Mouse (Mus musculus) embryonic facial prominence, embryonic 14.5 days (tissue): ENCODE measurements around the gene Naip1. TPM values are rescaled to one million over a fixed set of nuclear protein-coding genes. Genes with fewer than 3 reads are reported as not detected.
"Not testable (repeated sequence)": the region's sequence is repeated elsewhere in the genome, so short reads cannot be mapped to it uniquely, and the experiment has no call there.

Source experiments
- ATAC-seq: fragments of 200-750 bp; cut with Nextera tagmentation; 2 replicates; pipeline ENCODE4 v1.8.0; 2017; ENCODE audit warnings: low read depth, moderate number of reproducible peaks, moderate TSS enrichment
- DNase-seq: peaks from one replicate; pipeline ENCODE4 v3.0.0-alpha.2; 2015; ENCODE audit warnings: low spot score
- H3K27ac ChIP-seq: fragments of 300-500 bp; sonication (generic); replicated peaks from 2 replicates; pipeline ENCODE4 v1.5.1; 2014; ENCODE audit warnings: low read depth, mild to moderate bottlenecking, low read length, moderate library complexity
- H3K27me3 ChIP-seq: fragments of 300-500 bp; sonication (generic); replicated peaks from 2 replicates; pipeline ENCODE4 v1.6.1; 2014; ENCODE audit warnings: low read length; ENCODE audit not compliant: control insufficient read depth, insufficient read depth
- H3K36me3 ChIP-seq: fragments of 300-500 bp; sonication (generic); 2 replicates; pipeline ENCODE4 v1.6.1; 2014; ENCODE audit warnings: low read length, mixed read lengths; ENCODE audit not compliant: control insufficient read depth, insufficient read depth
- H3K4me1 ChIP-seq: fragments of 300-500 bp; sonication (generic); 2 replicates; pipeline ENCODE4 v1.6.1; 2014; ENCODE audit warnings: antibody characterized with exemption, low read length; ENCODE audit not compliant: control insufficient read depth, insufficient read depth
- H3K4me2 ChIP-seq: fragments of 300-500 bp; sonication (generic); 2 replicates; pipeline ENCODE4 v1.6.1; 2014; ENCODE audit warnings: low read depth, mild to moderate bottlenecking, low read length, moderate library complexity, mixed read lengths
- H3K4me3 ChIP-seq: fragments of 300-500 bp; sonication (generic); 2 replicates; pipeline ENCODE4 v1.5.1; 2014; ENCODE audit warnings: low read depth, mild to moderate bottlenecking, low read length
- H3K9ac ChIP-seq: fragments of 300-500 bp; sonication (generic); 2 replicates; pipeline ENCODE4 v1.6.1; 2014; ENCODE audit warnings: low read depth, mild to moderate bottlenecking, low read length, moderate library complexity, mixed read lengths
- H3K9me3 ChIP-seq: fragments of 300-500 bp; sonication (generic); 2 replicates; pipeline ENCODE4 v1.6.1; 2016; ENCODE audit warnings: low read length; ENCODE audit not compliant: control insufficient read depth
- WGBS: fragments of 180-500 bp; shearing (Covaris S2); extraction: QIAGEN DNeasy Blood & Tissue Kit; methylation state at CpG from one replicate; pipeline ENCODE4 v1.1.7; 2014; 5-methylcytosine and 5-hydroxymethylcytosine counted together
- polyA plus RNA-seq: library from polyadenylated mRNA; unstranded; fragments of >200 nt; fragmentation: Nextera tagmentation; extraction: Ambion mirVana; gene quantifications from 2 replicates; pipeline ENCODE4 v1.2.1, GENCODE M21; 2014

Gene Naip1
- polyA plus RNA-seq, 1 experiment from 2014 or later = 0.04 TPM

- DNase-seq = no peak
- ATAC-seq = no peak
- Histone ChIP-seq H3K4me3 (no peak overlapping the region), H3K27ac (no peak overlapping the region), H3K36me3 (no peaks in the 10 kb centered on the region), H3K9ac (no peak overlapping the region), H3K27me3 (no peaks in the 10 kb centered on the region), H3K4me2 (no peak overlapping the region), H3K9me3 (peaks cover 6% of the 10 kb centered on the region; the same call in 1 of the 2 replicates), H3K4me1 (no peaks in the 10 kb centered on the region)
- WGBS = 51% methylated on average over 1 of the region's 1 CpGs
These were observed 38.2 kb downstream of the Naip1 start for GRCm38 (mm10) chr13:100414428-100414827.

GRCm38 (mm10) chr13:100409825-100410224, 42.8 kb downstream of the Naip1 start:
- H3K27ac ChIP-seq = no peak overlapping the region
- no peak overlapping the region for H3K9ac ChIP-seq
- no peak overlapping the region for H3K4me2 ChIP-seq
- WGBS = 75% methylated on average over 4 of the region's 4 CpGs
- H3K27me3 ChIP-seq = no peaks in the 10 kb centered on the region
- H3K4me1 ChIP-seq = no peaks in the 10 kb centered on the region
- ATAC-seq (no peak), DNase-seq (no peak)
- H3K9me3 ChIP-seq = peaks cover 3% of the 10 kb centered on the region; the same call in 1 of the 2 replicates
- no peak overlapping the region for H3K4me3 ChIP-seq
- no peaks in the 10 kb centered on the region for H3K36me3 ChIP-seq

DNA sequence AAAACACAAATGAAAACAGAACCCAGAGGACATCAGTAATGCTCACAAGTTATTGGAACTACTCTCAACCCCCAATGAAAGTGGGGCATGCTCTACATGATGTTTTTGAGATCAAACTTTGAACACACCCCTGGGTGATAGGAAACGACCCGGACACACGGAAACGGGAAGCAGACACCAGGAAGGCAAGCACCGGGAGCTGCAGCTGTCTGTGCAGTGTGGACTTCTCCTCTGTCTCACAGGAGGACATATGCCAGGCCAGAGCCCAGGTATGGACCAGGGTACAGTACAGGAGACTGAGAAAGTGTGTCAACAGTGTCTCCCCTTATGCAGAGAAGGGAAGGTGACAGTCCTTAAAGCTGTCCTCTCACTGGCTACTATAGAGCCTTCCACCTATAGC, 43.5 kb downstream of the Naip1 start:
- Histone ChIP-seq H3K36me3 (no peaks in the 10 kb centered on the region), H3K9ac (no peak overlapping the region)

GRCm38 (mm10) chr13:100408242-100408641, 44.4 kb downstream of the Naip1 start:
- no peak overlapping the region for H3K27ac ChIP-seq
- no peak for DNase-seq
- H3K4me3 ChIP-seq = no peak overlapping the region
- 85% methylated on average over 7 of the region's 7 CpGs for WGBS
- no peaks in the 10 kb centered on the region for H3K27me3 ChIP-seq
- H3K36me3 ChIP-seq = no peaks in the 10 kb centered on the region
- H3K4me1 ChIP-seq = no peaks in the 10 kb centered on the region
- no peak overlapping the region for H3K4me2 ChIP-seq
- H3K9me3 ChIP-seq = no peaks in the 10 kb centered on the region
- no peak overlapping the region for H3K9ac ChIP-seq
- ATAC-seq = no peak

More for the DNA sequence above, 43.5 kb downstream of the Naip1 start:
- 92% methylated on average over 5 of the region's 5 CpGs for WGBS
- no peaks in the 10 kb centered on the region for H3K9me3 ChIP-seq
- H3K27ac ChIP-seq = no peak overlapping the region
- ATAC-seq (no peak), DNase-seq (no peak)
- H3K4me1 ChIP-seq = no peaks in the 10 kb centered on the region
- no peak overlapping the region for H3K4me2 ChIP-seq
- no peak overlapping the region for H3K4me3 ChIP-seq
- no peaks in the 10 kb centered on the region for H3K27me3 ChIP-seq

DNA sequence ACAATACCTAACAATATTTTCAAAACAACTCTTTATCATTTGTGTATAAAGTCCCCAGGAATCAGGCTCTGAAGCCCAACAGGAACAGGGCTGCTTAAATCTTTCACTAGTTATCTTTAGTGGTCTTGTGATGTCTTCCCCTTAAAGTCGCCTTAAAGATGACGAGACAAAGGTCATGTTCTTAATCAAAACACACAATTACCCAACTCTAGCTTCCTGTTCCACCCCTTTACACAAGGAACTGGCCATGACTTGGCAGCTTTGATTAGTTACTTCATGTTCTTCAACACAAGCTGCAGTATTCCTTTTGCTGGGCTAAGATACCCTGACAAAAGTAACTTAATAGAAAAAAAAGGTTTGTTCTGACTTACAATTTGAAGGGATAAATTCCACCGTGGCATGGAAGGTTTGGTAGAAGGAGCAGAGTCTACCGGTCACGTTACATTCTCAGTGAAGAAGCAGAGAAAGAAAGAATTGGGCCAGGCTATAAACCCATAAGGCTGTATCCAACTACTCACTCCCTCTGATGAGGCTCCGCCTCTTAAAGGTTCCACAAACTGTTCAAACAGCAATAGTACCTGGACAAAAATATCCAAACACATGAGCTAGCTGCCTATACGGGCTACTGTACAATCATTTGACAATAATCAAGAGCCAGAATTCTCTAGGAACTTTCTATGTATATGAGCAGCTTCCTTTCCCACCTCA, 49.6 kb downstream of the Naip1 start:
- ATAC-seq, H3K4me3 ChIP-seq, H3K27me3 ChIP-seq, H3K9ac ChIP-seq, H3K4me2 ChIP-seq, H3K36me3 ChIP-seq, H3K9me3 ChIP-seq, H3K27ac ChIP-seq, DNase-seq, H3K4me1 ChIP-seq: not testable (repeated sequence)
- 75% methylated on average over 7 of the region's 7 CpGs for WGBS

DNA sequence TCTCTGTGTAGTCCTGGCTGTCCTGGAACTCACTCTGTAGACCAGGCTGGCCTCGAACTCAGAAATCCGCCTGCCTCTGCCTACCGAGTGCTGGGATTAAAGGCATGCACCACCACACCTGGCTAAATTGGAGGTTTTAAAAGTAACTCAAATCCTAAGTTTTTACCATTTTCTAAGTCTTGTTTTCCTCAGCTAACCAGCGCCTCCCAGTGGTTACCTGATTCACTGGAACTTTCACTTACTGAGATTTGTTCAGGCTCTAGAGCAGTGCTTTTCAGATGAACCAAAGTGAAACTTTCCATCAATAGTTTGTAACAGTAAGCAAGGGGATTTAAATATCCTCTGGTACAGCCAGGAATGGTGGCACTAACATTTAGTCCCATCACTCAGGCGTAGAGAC, 61.6 kb downstream of the Naip1 start:
- not testable (repeated sequence) for ATAC-seq, H3K4me2 ChIP-seq, H3K4me3 ChIP-seq, H3K9me3 ChIP-seq, H3K4me1 ChIP-seq, H3K36me3 ChIP-seq, H3K27ac ChIP-seq, H3K27me3 ChIP-seq, H3K9ac ChIP-seq
- 31% methylated on average over 5 of the region's 5 CpGs for WGBS
- DNase-seq = peak; percentile 20

- Histone ChIP-seq H3K4me1 (no peaks in the 10 kb centered on the region), H3K36me3 (no peaks in the 10 kb centered on the region), H3K4me3 (no peak overlapping the region), H3K9me3 (no peaks in the 10 kb centered on the region; the same call in 1 of the 2 replicates), H3K4me2 (no peak overlapping the region), H3K27ac (no peak overlapping the region), H3K27me3 (no peaks in the 10 kb centered on the region), H3K9ac (no peak overlapping the region)
- DNase-seq (no peak), ATAC-seq (no peak)
- WGBS = 90% methylated on average over 1 of the region's 1 CpGs
These were observed 82.1 kb downstream of the Naip1 start for GRCm38 (mm10) chr13:100370536-100370935.

Other genes starting within 250 kb of the Naip1 start
- 0.25 TPM in 2 replicates for gene Naip5, start 206.5 kb downstream of the Naip1 start, polyA plus RNA-seq
- 0.10 and 0.17 TPM in 2 replicates for gene Naip6, start 135.2 kb downstream of the Naip1 start, polyA plus RNA-seq
- gene Gtf2h2, start 39.7 kb upstream of the Naip1 start, polyA plus RNA-seq = 49.3 and 54.5 TPM in 2 replicates
- gene Ocln, start 99.8 kb upstream of the Naip1 start, polyA plus RNA-seq = 7.1 and 7.4 TPM in 2 replicates
- gene Marveld2, start 164.1 kb upstream of the Naip1 start, polyA plus RNA-seq = 6.1 and 8.4 TPM in 2 replicates
- 257 and 266 TPM in 2 replicates for gene Ak6, start 198.1 kb upstream of the Naip1 start, polyA plus RNA-seq
- gene Rad17, start 198.2 kb upstream of the Naip1 start, polyA plus RNA-seq = 22.4 and 22.6 TPM in 2 replicates
- 21.6 and 22.3 TPM in 2 replicates for gene Taf9, start 198.7 kb upstream of the Naip1 start, polyA plus RNA-seq
- 2.6 and 3.8 TPM in 2 replicates for gene Ccdc125, start 216.8 kb upstream of the Naip1 start, polyA plus RNA-seq